Mouse (Mus musculus) olfactory bulb, adult 2 months (tissue): ENCODE measurements around the gene Ahcyl2.

Experiments
- CTCF ChIP-seq: fragments of 200-500 bp; IDR thresholded peaks from 2 replicates; pipeline ENCODE4 v1.5.1; 2012; ENCODE audit warnings: low read depth, mild to moderate bottlenecking, low read length, moderate library complexity; ENCODE audit not compliant: insufficient read depth
- POLR2A ChIP-seq: fragments of 200-500 bp; IDR thresholded peaks from 2 replicates; pipeline ENCODE4 v1.6.1; 2012; ENCODE audit warnings: mild to moderate bottlenecking, low read depth, low read length, moderate library complexity; ENCODE audit not compliant: insufficient read depth

- TF ChIP-seq POLR2A (no peak), CTCF (no peak)
Measured at GRCm38 (mm10) chr6:29835543-29836177, 67.8 kb downstream of the Ahcyl2 start.
